Mouse (Mus musculus) heart, adult 2 months (tissue): ENCODE data around the gene Cdh10.

Experiments
- CTCF ChIP-seq: fragments of 200-600 bp; IDR thresholded peaks from 2 replicates; pipeline ENCODE4 v1.8.1; 2022; ENCODE audit warnings: antibody characterized with exemption, mild to moderate bottlenecking, moderate library complexity
- EP300 ChIP-seq: fragments of 200-500 bp; IDR thresholded peaks from 2 replicates; pipeline ENCODE4 v1.6.1; 2011; ENCODE audit warnings: low read depth, low read length, control low read depth; ENCODE audit not compliant: insufficient read depth

DNA sequence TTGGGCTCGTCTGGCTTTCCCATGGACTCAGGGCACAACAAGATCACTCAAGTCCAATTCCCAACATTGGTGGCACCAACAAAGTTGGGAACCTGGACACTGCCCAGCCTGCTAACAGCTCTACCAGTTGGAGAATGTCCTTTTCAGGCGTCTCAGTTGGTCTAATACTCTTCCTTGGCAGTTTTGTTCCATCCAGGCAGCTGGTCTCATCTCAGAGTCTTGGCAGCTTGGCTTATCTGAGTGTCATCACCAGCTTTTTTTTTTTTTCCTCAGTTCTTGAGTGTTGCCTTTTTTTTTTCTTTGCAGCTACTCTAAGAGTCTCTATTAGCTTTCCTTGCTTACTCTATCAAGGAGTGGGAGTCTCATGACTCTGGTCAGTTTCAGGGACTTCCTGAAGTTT, 85.4 kb downstream of the Cdh10 start:
- no peak for TF ChIP-seq CTCF
- TF ChIP-seq EP300, result no peak
